Mouse (Mus musculus) hematopoietic stem cell, adult 5-6 weeks (primary cell): Measurements from ENCODE around the gene Tmem106a. TPM values are rescaled to one million over a fixed set of nuclear protein-coding genes. Genes with fewer than 3 reads are reported as not detected.
A peak's percentile ranks its signal among the peaks of the same experiment; 100 is the strongest.
"Not testable (repeated sequence)": the region's sequence is repeated elsewhere in the genome, so short reads cannot be mapped to it uniquely, and the experiment has no call there.

ENCODE experiments used
- ATAC-seq, 2 experiments: fragments of 125-278 bp in 1 of 2; replicated peaks in 1 of 2; 2 replicates each; pipeline ENCODE4 v1.8.0; 2016 to 2017; ENCODE audit warnings: inconsistent platforms in 2 of 2, mild to moderate bottlenecking in 2 of 2, moderate number of reproducible peaks in 2 of 2, low read depth in 1 of 2, moderate TSS enrichment in 1 of 2; ENCODE audit not compliant: low FRiP score in 2 of 2, poor library complexity in 2 of 2, severe bottlenecking in 2 of 2, insufficient read depth in 1 of 2, low TSS enrichment in 1 of 2
- total RNA-seq: library from RNA; stranded (forward); fragments of 172-1452, 232-1000 nt; gene quantifications from 2 replicates; pipeline ENCODE4 v1.2.3, GENCODE M21; 2017

Tmem106a gene
- total RNA-seq, 1 experiment from 2014 or later: 2.6 TPM

DNA sequence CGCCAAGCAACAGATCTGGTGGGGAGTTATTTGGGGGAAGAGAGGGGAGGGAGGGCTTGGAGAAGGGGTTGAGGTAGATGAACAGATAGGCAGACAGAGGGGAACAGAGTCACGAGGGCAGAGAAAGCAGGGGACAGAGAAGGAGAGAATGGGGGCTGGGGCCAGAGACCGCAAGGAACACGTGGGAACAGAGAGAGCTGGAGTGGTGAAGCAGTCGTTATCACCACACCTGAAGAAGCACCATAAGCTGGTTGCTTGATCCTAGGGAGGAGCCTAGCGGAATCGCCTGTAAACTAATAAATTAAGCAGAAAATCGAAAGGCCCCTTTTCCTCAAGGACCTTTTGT, 44.6 kb downstream of the Tmem106a start:
- no peak; a peak in 1 of 4 replicates for ATAC-seq

DNA sequence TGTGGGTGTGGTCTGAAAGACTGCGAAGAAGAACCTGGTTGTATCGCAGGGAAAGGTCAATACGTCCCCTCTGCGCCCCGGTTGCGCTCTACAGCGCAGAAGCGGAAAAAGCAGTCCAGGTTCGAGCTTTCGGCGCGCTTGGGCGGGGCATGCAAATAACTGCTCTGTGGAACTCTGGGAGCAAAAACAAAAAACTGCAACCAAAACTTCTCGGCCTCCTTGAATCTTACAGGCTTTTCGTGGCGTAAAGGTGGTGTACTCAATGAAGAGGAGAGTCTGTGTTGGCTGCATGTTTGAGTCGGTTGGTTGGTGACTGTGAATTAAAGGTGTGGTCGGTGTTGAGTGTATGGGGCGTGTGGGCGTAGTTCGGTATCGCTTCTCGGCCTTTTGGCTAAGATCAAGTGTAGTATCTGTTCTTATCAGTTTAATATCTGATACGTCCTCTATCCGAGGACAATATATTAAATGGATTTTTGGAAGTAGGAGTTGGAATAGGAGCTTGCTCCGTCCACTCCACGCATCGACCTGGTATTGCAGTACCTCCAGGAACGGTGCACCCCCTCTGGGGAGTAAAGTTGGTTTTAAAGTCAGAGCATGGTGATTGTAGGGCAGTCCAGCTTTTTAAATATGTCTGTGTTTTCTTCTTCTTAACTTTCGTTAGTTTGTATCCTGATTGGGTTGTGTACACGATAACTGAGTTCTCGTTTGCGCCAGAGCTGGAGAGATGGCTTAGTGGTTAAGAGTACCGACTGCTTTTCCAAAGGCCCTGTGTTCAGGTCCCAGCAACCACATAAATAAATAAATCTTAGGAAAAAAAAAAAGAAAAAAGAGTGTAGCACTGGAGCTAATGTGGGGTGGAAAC, 45.2 kb downstream of the Tmem106a start, which contains the start of gene Rdm1:
Gene Rdm1 (plus strand): TSS at position 201 of the 862 bp plus-strand sequence.
- peak; percentile 55 to 65 for ATAC-seq

DNA sequence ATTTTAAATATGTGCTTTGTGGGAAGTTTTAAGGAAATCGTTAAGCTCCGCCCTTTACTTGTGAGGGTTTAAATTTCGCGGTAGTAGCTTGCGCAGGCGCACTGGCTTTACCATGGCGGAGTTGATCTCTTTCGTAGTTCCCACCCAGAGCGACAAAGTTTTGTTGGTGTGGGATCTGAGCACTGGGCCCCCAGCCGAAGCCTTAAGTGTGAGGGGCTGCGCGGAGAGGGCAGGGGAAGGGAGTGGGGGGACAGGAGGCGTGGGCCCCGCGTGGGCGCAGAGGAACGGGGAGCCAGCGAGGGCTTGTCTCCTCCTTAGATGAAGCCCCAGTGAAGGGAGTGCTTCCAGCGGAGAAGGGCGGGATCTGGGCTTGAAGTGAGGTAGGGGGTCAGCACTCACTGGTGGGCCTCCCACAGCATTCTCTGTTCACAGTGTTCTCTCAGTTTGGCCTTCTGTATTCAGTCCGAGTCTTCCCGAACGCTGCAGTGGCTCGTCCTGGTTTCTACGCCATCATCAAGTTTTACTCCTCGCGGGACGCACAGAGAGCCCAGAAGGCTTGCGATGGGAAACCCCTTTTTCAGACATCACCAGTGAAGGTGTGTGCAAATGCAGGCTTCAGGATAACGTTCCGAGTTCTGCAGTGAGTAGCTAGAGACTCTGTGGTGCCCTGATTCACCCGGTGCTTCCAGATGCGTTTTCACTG, 46.0 kb downstream of the Tmem106a start:
- peak; percentile 68 to 76 for ATAC-seq

DNA sequence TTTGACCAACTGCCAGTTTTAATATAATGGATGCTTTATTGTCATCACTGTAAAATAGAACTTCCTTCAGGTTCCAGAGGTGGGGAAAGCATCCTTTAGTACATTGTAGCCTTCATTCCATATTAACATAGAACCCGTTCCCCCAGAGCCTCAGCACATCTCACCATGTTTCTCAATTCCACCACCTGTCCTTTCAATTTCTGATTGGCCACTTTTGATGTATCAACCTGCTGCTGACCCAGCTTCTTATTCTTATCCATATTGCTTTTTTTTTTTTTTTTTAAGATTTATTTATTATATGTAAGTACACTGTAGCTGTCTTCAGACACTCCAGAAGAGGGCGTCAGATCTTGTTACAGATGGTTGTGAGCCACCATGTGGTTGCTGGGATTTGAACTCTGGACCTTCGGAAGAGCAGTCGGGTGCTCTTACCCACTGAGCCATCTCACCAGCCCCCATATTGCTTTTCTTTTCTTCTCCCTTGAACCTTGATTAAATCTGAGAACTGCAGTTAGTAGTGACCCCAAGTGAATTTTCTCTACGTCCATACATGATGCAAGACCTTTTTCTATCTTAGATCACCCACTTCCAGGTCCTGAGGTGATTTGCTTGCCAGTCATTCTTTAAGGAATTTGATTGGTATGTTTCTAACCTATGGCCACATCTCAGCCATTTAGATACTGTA, 46.8 kb downstream of the Tmem106a start:
- ATAC-seq: not testable (repeated sequence)

DNA sequence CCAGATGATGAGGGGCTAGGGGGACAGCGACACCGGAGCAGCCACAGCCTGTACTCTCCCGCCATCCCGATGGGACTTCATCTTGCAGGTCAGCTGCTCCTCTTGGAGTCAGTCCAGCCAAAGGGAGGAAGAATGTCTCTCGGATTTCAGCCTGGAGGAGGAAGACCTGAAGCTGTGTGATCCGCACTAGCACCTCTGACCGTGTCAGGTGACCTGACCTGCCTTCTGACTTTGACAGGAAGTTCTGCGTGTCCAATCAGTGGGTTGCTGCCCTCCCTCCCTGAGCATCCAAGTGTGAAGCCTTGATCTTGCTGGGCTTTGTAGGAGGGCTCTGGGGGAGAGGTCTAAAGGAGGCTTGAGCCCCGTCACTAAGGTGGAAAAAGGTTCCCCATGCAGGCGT, 53.6 kb downstream of the Tmem106a start:
- no peak for ATAC-seq

DNA sequence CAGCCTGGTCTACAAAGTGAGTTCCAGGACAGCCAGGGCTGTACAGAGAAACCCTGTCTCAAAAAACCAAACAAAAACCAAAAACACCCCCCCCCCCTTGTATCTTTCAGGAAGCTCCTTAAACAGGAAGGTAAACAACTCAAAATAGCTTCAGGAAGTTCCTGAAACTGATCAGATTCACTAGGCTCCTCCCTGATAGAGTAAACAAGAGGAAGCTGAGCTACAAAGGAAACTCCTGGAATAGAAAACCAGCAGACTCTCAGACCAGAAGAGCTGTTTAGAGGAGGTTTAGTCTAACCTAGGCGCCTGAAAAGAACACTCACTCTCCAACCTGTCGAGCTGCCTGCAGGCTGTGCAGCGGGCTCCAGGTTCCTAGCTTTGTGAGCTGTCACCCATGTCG, 57.7 kb downstream of the Tmem106a start:
- no peak for ATAC-seq

DNA sequence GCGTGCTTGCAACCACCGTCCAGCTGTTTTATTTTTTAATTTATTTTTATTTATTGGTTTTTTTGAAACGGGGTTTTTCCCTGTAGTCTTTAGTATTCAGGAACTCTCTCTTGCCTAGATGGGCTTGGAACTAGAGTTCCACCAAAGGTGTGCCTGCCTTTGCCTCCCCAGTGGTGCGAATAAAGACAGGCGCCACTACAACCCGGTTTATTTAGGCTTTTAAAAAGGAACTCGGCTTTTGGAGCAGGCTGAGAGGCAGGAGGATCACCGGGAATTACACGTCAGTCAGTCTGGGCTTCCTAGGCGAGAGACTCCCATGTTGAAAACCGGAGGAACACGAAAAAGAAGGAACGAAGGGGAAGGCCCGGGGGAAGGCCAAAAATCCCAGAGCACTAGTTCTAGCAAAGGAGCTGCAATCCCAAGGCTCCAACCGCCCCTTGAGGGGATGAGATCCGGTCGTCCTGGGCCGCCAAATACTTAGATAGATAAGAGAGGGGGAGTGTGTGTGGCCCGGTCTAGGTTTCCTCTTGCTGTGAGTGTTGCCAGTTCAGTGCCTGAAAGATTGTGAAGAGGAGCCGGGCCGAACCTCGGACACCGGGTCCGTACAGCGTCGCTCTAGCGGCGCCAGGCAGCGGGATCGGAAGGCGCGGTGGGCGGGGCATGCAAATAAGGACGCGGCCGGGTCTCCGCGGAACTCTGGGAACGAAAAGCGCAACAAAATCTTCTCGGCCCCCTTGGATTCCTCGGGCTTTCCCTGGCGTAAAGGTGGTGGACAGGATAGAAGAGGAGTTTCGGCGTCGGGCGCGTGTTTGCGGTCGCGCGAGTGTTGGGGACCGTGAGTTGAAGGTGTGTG, 59.0 kb downstream of the Tmem106a start:
- peak; percentile 5 to 33; a peak in 1 of 4 replicates for ATAC-seq

Other genes with a start within 250 kb of the Tmem106a start
- not detected in 2 replicates for gene G6pc, start 214.7 kb upstream of the Tmem106a start, total RNA-seq
- gene Aarsd1, start 164.6 kb upstream of the Tmem106a start, total RNA-seq: 46.5 and 52.0 TPM in 2 replicates
- gene Gm27029, start 157.4 kb upstream of the Tmem106a start, total RNA-seq: 1.6 TPM in 1 of 2 replicates, not detected in the other
- 4.8 and 7.0 TPM in 2 replicates for gene Rundc1, start 157.2 kb upstream of the Tmem106a start, total RNA-seq
- 1.0 TPM in 1 of 2 replicates, not detected in the other for gene Ptges3l, start 156.9 kb upstream of the Tmem106a start, total RNA-seq
- gene Rpl27, start 139.9 kb upstream of the Tmem106a start, total RNA-seq: 2,436 and 4,983 TPM in 2 replicates
- 34.3 and 37.2 TPM in 2 replicates for gene Ifi35, start 133.8 kb upstream of the Tmem106a start, total RNA-seq
- gene Rnd2, start 117.2 kb upstream of the Tmem106a start, total RNA-seq: 5.3 and 5.8 TPM in 2 replicates
- gene Vat1, start 116.0 kb upstream of the Tmem106a start, total RNA-seq: 22.9 and 29.3 TPM in 2 replicates
- 38.6 and 42.1 TPM in 2 replicates for gene Brca1, start 30.3 kb upstream of the Tmem106a start, total RNA-seq
- gene Nbr1, start 30.1 kb upstream of the Tmem106a start, total RNA-seq: 85.9 and 90.5 TPM in 2 replicates
- gene Gm11634, start 17.0 kb downstream of the Tmem106a start, total RNA-seq: not detected in 2 replicates
- 10.3 and 20.6 TPM in 2 replicates for gene Rdm1, start 45.0 kb downstream of the Tmem106a start, total RNA-seq
- 0.88 and 2.5 TPM in 2 replicates for gene Arl4d, start 83.3 kb downstream of the Tmem106a start, total RNA-seq
- 33.5 and 52.1 TPM in 2 replicates for gene Dhx8, start 150.7 kb downstream of the Tmem106a start, total RNA-seq
- gene Etv4, start 203.1 kb downstream of the Tmem106a start, total RNA-seq: not detected in 2 replicates